8 mouse cellular contexts compared by ENCODE assay signal in genomic region chr9:66069583-66069982, GRCm38 (mm10). TPM values are rescaled to one million over a fixed set of nuclear protein-coding genes. Genes with fewer than 3 reads are reported as not detected.
A peak's percentile ranks its signal among the peaks of the same experiment; 100 is the strongest.
DNase-seq lines count a peak whose midpoint lies in the region.

Snx22 (minus strand) TSS chr9:66069719.

- H3K4me1 ChIP-seq in hindbrain, embryonic 10.5 days (replicated peaks) = peaks cover 24% of the 10 kb centered on the region

- H3K9me3 ChIP-seq in hindbrain, embryonic 10.5 days = peaks cover 5% of the 10 kb centered on the region

- peaks cover 44% of the 10 kb centered on the region for H3K27me3 ChIP-seq in hindbrain, embryonic 10.5 days (ENCODE audit: insufficient read depth, poor library complexity, severe bottlenecking)

- peak within 1 kb of the TSS; percentile 67 for H3K4me3 ChIP-seq in hindbrain, embryonic 10.5 days

- peaks cover 31% of the 10 kb centered on the region for H3K36me3 ChIP-seq in hindbrain, embryonic 10.5 days

- peak; percentile 5 for DNase-seq in NIH3T3 (ENCODE audit: low read depth)
- DNase-seq in cerebellum, adult 9-11 months = peak; percentile 89
- peak; percentile 52 to 74 for DNase-seq in frontal cortex, adult 2 months (ENCODE audit: extremely low spot score in 1 of 2, low spot score in 1 of 2)
- DNase-seq in hindbrain, embryonic 10.5 days (ENCODE audit: low spot score) = peak; percentile 81
- DNase-seq in layer of hippocampus, postnatal 36 days = peak; percentile 62 to 71
- DNase-seq in lung, postnatal 25 days (ENCODE audit: low spot score) = peak; percentile 90
- DNase-seq in ovary, postnatal 36 days (ENCODE audit: low spot score) = peak; percentile 84
- DNase-seq in thymus, postnatal 25 days = peak; percentile 64

- WGBS in hindbrain, embryonic 10.5 days = under 1% methylated on average over 22 of the region's 22 CpGs

- peak within 1 kb of the TSS; percentile 76 for H3K27ac ChIP-seq in hindbrain, embryonic 10.5 days

RNA-seq across cellular contexts. Expression of gene Snx22, which starts in this region (rescaled TPM):
- polyA plus RNA-seq in frontal cortex, adult 2 months (2012; rRNA removed) = 6.2 TPM in 2 replicates
- polyA plus RNA-seq in hindbrain, embryonic 10.5 days (2016; fragmentation: Nextera tagmentation; extraction: Ambion mirVana) = 3.5 and 4.6 TPM in 2 replicates
- total RNA-seq in layer of hippocampus, postnatal 36 days (2021) = 1 to 10 TPM; 5.5 to 6.0 TPM

Comparison
In these comparisons a context has a peak if more than half of its experiments do, and no peak if none do; other contexts are left out.
1. Peak in every context shown above with its lines: DNase-seq, H3K4me3 ChIP-seq and H3K27ac ChIP-seq.
2. DNase-seq: peak in every context shown above with its lines; median percentile 90 in lung, postnatal 25 days; 89 in cerebellum, adult 9-11 months; 84 in ovary, postnatal 36 days; 81 in hindbrain, embryonic 10.5 days; 66 in layer of hippocampus, postnatal 36 days; 64 in thymus, postnatal 25 days; 63 in frontal cortex, adult 2 months; 5 in NIH3T3.